Mouse (Mus musculus): Measurements from ENCODE around the gene Hist1h4k. TPM values are rescaled to one million over a fixed set of nuclear protein-coding genes. Genes with fewer than 3 reads are reported as not detected.
"Not testable (repeated sequence)": the region's sequence is repeated elsewhere in the genome, so short reads cannot be mapped to it uniquely, and the experiment has no call there.

Hist1h4k gene
- total and polyA plus RNA-seq, 2 experiments, result 3.6 to 41.2 TPM

GRCm38 (mm10) chr13:21722993-21723836, 27.1 kb downstream of the Hist1h4k start:
- no peak for DNase-seq (ENCODE audit: extremely low read depth, low read depth, low spot score)
- no peak overlapping the region for H3K9ac ChIP-seq (ENCODE audit: low read depth, low read length)
- no peaks in the 10 kb centered on the region for H3K27me3 ChIP-seq (ENCODE audit: control insufficient read depth, insufficient read depth, low read length)
- TF ChIP-seq CTCF (IDR thresholded peaks at IDR 0.05; ENCODE audit: low read depth, low read length) (no peak), POLR2A (IDR thresholded peaks at IDR 0.05; ENCODE audit: extremely low read depth, insufficient read depth, low read length) (no peak)
- no peaks in the 10 kb centered on the region for H3K36me3 ChIP-seq (ENCODE audit: control insufficient read depth, insufficient read depth, low read length)
- no peak overlapping the region for H3K4me3 ChIP-seq (ENCODE audit: insufficient read depth, low read depth, low read length)
- H3K4me1 ChIP-seq (ENCODE audit: control insufficient read depth, insufficient read depth, low read length), result peaks cover 9% of the 10 kb centered on the region; the same call in 1 of the 2 replicates
- H3K79me2 ChIP-seq (ENCODE audit: control insufficient read depth, insufficient read depth, low read length), result no peaks in the 10 kb centered on the region
- no peak overlapping the region for H3K27ac ChIP-seq (replicated peaks; ENCODE audit: insufficient read depth, low read depth, low read length)
- WGBS, result 55% methylated on average over 5 of the region's 5 CpGs

- no peak for DNase-seq (ENCODE audit: extremely low read depth, low read depth, low spot score)
- no peaks in the 10 kb centered on the region for H3K79me2 ChIP-seq (ENCODE audit: control insufficient read depth, insufficient read depth, low read length)
- no peak overlapping the region for H3K27ac ChIP-seq (replicated peaks; ENCODE audit: insufficient read depth, low read depth, low read length)
- peak overlapping the region; percentile 50; the same call in 1 of the 2 replicates for H3K4me3 ChIP-seq (ENCODE audit: insufficient read depth, low read depth, low read length)
- WGBS, result 7% methylated on average over 11 of the region's 11 CpGs
- no peaks in the 10 kb centered on the region for H3K36me3 ChIP-seq (ENCODE audit: control insufficient read depth, insufficient read depth, low read length)
- H3K9ac ChIP-seq (ENCODE audit: low read depth, low read length), result no peak overlapping the region; the same call in 1 of the 2 replicates
- no peaks in the 10 kb centered on the region for H3K27me3 ChIP-seq (ENCODE audit: control insufficient read depth, insufficient read depth, low read length)
- TF ChIP-seq CTCF (IDR thresholded peaks at IDR 0.05; ENCODE audit: low read depth, low read length) (no peak), POLR2A (IDR thresholded peaks at IDR 0.05; ENCODE audit: extremely low read depth, insufficient read depth, low read length) (no peak)
- peaks cover 12% of the 10 kb centered on the region for H3K4me1 ChIP-seq (ENCODE audit: control insufficient read depth, insufficient read depth, low read length)
Observed at GRCm38 (mm10) chr13:21722373-21722925, 27.9 kb downstream of the Hist1h4k start.

- peak within 1 kb of the TSS; percentile 77 for H3K4me3 ChIP-seq (ENCODE audit: insufficient read depth, low read depth, low read length)
- H3K27ac ChIP-seq (replicated peaks; ENCODE audit: insufficient read depth, low read depth, low read length); H3K79me2 ChIP-seq (ENCODE audit: control insufficient read depth, insufficient read depth, low read length); H3K27me3 ChIP-seq (ENCODE audit: control insufficient read depth, insufficient read depth, low read length); H3K36me3 ChIP-seq (ENCODE audit: control insufficient read depth, insufficient read depth, low read length): not testable (repeated sequence)
- peaks cover 15% of the 10 kb centered on the region for H3K4me1 ChIP-seq (ENCODE audit: control insufficient read depth, insufficient read depth, low read length)
- WGBS, result under 1% methylated on average over 37 of the region's 37 CpGs
- peak; percentile 84 for DNase-seq (ENCODE audit: extremely low read depth, low read depth, low spot score)
- peak within 1 kb of the TSS; percentile 61 for H3K9ac ChIP-seq (ENCODE audit: low read depth, low read length)
Observed at GRCm38 (mm10) chr13:21721757-21722372, 28.4 kb downstream of the Hist1h4k start, which contains the start of gene Hist1h2bm. Hist1h2bm (plus strand) TSS chr13:21722044.

- DNase-seq (ENCODE audit: extremely low read depth, low read depth, low spot score); H3K36me3 ChIP-seq (ENCODE audit: control insufficient read depth, insufficient read depth, low read length); H3K79me2 ChIP-seq (ENCODE audit: control insufficient read depth, insufficient read depth, low read length); H3K27ac ChIP-seq (replicated peaks; ENCODE audit: insufficient read depth, low read depth, low read length); H3K27me3 ChIP-seq (ENCODE audit: control insufficient read depth, insufficient read depth, low read length): not testable (repeated sequence)
- Histone ChIP-seq H3K4me1 (ENCODE audit: control insufficient read depth, insufficient read depth, low read length) (peaks cover 15% of the 10 kb centered on the region), H3K9ac (ENCODE audit: low read depth, low read length) (0 out of 2 replicates have a peak overlapping the region, but pooled peaks have one; percentile 61), H3K4me3 (ENCODE audit: insufficient read depth, low read depth, low read length) (peak overlapping the region; percentile 77)
- 6% methylated on average over 25 of the region's 44 CpGs for WGBS
Observed at GRCm38 (mm10) chr13:21721107-21721756, 29.1 kb downstream of the Hist1h4k start.

- H3K79me2 ChIP-seq (ENCODE audit: control insufficient read depth, insufficient read depth, low read length), result no peaks in the 10 kb centered on the region
- no peaks in the 10 kb centered on the region for H3K27me3 ChIP-seq (ENCODE audit: control insufficient read depth, insufficient read depth, low read length)
- 90% methylated on average over 4 of the region's 4 CpGs for WGBS
- H3K9ac ChIP-seq (ENCODE audit: low read depth, low read length), result no peak overlapping the region
- no peak overlapping the region for H3K27ac ChIP-seq (replicated peaks; ENCODE audit: insufficient read depth, low read depth, low read length)
- no peaks in the 10 kb centered on the region for H3K36me3 ChIP-seq (ENCODE audit: control insufficient read depth, insufficient read depth, low read length)
- no peak for DNase-seq (ENCODE audit: extremely low read depth, low read depth, low spot score)
- peaks cover 20% of the 10 kb centered on the region for H3K4me1 ChIP-seq (ENCODE audit: control insufficient read depth, insufficient read depth, low read length)
- TF ChIP-seq POLR2A (IDR thresholded peaks at IDR 0.05; ENCODE audit: extremely low read depth, insufficient read depth, low read length), result no peak
- TF ChIP-seq CTCF (IDR thresholded peaks at IDR 0.05; ENCODE audit: low read depth, low read length), result no peak
- no peak overlapping the region for H3K4me3 ChIP-seq (ENCODE audit: insufficient read depth, low read depth, low read length)
Observed at GRCm38 (mm10) chr13:21718381-21719080, 31.8 kb downstream of the Hist1h4k start.

Measured in liver, adult 2 months (tissue).